Mouse (Mus musculus): ENCODE data around the gene Chn2. TPM values are rescaled to one million over a fixed set of nuclear protein-coding genes. Genes with fewer than 3 reads are reported as not detected.

Chn2 gene
- total and polyA plus RNA-seq, 2 experiments from 2014 or later, result 33.3 to 49.4 TPM

- 82% methylated on average over 2 of the region's 2 CpGs for WGBS
- no peaks in the 10 kb centered on the region; the same call in 1 of the 2 replicates for H3K4me1 ChIP-seq (ENCODE audit: insufficient read depth)
- DNase-seq (no peak), ATAC-seq (no peak)
- H3K27ac ChIP-seq (ENCODE audit: low read depth, low read length), result no peak overlapping the region
- TF ChIP-seq CTCF (IDR thresholded peaks at IDR 0.05; ENCODE audit: low read depth), result no peak
- no peaks in the 10 kb centered on the region for H3K27me3 ChIP-seq (ENCODE audit: insufficient read depth, low read length)
- H3K9ac ChIP-seq, result no peak overlapping the region
- no peak overlapping the region for H3K4me3 ChIP-seq (ENCODE audit: low read depth, low read length)
- H3K9me3 ChIP-seq (ENCODE audit: low read length), result no peaks in the 10 kb centered on the region
- H3K4me2 ChIP-seq (ENCODE audit: low read depth), result no peak overlapping the region
- H3K36me3 ChIP-seq (ENCODE audit: insufficient read depth), result no peaks in the 10 kb centered on the region
These were observed 104.3 kb downstream of the Chn2 start for GRCm38 (mm10) chr6:54143652-54143960.

DNA sequence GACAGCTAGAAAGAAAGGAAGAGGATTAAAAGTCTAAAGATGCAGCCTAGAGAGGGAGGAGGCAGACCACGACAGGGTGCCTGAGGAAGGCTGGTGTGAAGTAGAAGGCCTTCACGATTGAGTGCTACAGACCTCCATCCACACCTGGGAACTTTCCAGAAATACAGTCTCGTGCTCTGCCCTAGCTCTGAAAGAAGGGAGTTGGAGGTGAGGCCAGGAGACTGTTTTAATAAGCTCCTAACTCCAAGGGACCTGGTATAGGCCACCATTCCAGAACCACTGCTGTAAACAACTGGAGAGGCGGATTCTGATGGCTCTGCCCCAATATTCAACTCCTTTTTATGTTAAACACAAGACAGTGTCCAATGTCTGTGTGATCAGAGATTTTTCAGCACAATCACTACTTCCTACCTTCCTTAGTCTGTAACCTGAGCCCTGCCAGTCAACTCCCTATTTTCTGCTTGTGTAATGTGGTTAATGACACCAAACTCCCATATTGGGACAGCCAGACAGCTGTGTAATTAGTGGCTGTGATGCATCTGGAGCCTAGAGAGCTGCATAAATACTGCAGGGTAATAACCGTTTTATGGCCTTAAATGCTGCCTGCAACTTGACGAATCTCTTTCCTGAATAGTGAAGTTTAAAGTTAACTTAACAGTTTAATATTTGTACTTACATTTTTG, 109.6 kb downstream of the Chn2 start:
- Histone ChIP-seq H3K27me3 (ENCODE audit: insufficient read depth, low read length) (no peaks in the 10 kb centered on the region), H3K4me3 (ENCODE audit: low read depth, low read length) (no peak overlapping the region), H3K36me3 (ENCODE audit: insufficient read depth) (no peaks in the 10 kb centered on the region), H3K4me2 (ENCODE audit: low read depth) (no peak overlapping the region), H3K4me1 (ENCODE audit: insufficient read depth) (no peaks in the 10 kb centered on the region; the same call in 1 of the 2 replicates), H3K27ac (ENCODE audit: low read depth, low read length) (no peak overlapping the region), H3K9me3 (ENCODE audit: low read length) (no peaks in the 10 kb centered on the region), H3K9ac (no peak overlapping the region)
- ATAC-seq (no peak), DNase-seq (no peak)
- WGBS, result 52% methylated on average over 6 of the region's 6 CpGs
- TF ChIP-seq CTCF (IDR thresholded peaks at IDR 0.05; ENCODE audit: low read depth), result no peak

- no peak for TF ChIP-seq CTCF (IDR thresholded peaks at IDR 0.05; ENCODE audit: low read depth)
- Histone ChIP-seq H3K27ac (ENCODE audit: low read depth, low read length) (no peak overlapping the region), H3K4me2 (ENCODE audit: low read depth) (no peak overlapping the region), H3K27me3 (ENCODE audit: insufficient read depth, low read length) (no peaks in the 10 kb centered on the region), H3K9ac (no peak overlapping the region), H3K36me3 (ENCODE audit: insufficient read depth) (no peaks in the 10 kb centered on the region), H3K9me3 (ENCODE audit: low read length) (no peaks in the 10 kb centered on the region), H3K4me1 (ENCODE audit: insufficient read depth) (no peaks in the 10 kb centered on the region; the same call in 1 of the 2 replicates), H3K4me3 (ENCODE audit: low read depth, low read length) (no peak overlapping the region)
- DNase-seq, result no peak
- 63% methylated on average over 5 of the region's 5 CpGs for WGBS
- no peak for ATAC-seq
These were observed 111.5 kb downstream of the Chn2 start for GRCm38 (mm10) chr6:54150821-54151220.

GRCm38 (mm10) chr6:54151443-54152241, 112.3 kb downstream of the Chn2 start:
- Histone ChIP-seq H3K4me2 (ENCODE audit: low read depth) (no peak overlapping the region), H3K27me3 (ENCODE audit: insufficient read depth, low read length) (no peaks in the 10 kb centered on the region), H3K9me3 (ENCODE audit: low read length) (no peaks in the 10 kb centered on the region), H3K9ac (no peak overlapping the region), H3K4me3 (ENCODE audit: low read depth, low read length) (no peak overlapping the region), H3K4me1 (ENCODE audit: insufficient read depth) (no peaks in the 10 kb centered on the region; the same call in 1 of the 2 replicates), H3K36me3 (ENCODE audit: insufficient read depth) (no peaks in the 10 kb centered on the region), H3K27ac (ENCODE audit: low read depth, low read length) (no peak overlapping the region)
- no peak for ATAC-seq
- WGBS, result 54% methylated on average over 7 of the region's 7 CpGs
- DNase-seq, result no peak
- TF ChIP-seq CTCF (IDR thresholded peaks at IDR 0.05; ENCODE audit: low read depth), result no peak

- H3K27me3 ChIP-seq (ENCODE audit: insufficient read depth, low read length), result no peaks in the 10 kb centered on the region
- no peaks in the 10 kb centered on the region for H3K9me3 ChIP-seq (ENCODE audit: low read length)
- H3K9ac ChIP-seq, result no peak overlapping the region
- H3K27ac ChIP-seq (ENCODE audit: low read depth, low read length), result no peak overlapping the region
- H3K4me2 ChIP-seq (ENCODE audit: low read depth), result no peak overlapping the region
- DNase-seq (no peak), ATAC-seq (no peak)
- no peak overlapping the region for H3K4me3 ChIP-seq (ENCODE audit: low read depth, low read length)
- no peaks in the 10 kb centered on the region for H3K4me1 ChIP-seq (ENCODE audit: insufficient read depth)
- TF ChIP-seq CTCF (IDR thresholded peaks at IDR 0.05; ENCODE audit: low read depth), result no peak
- 88% methylated on average over 2 of the region's 2 CpGs for WGBS
- H3K36me3 ChIP-seq (ENCODE audit: insufficient read depth), result no peaks in the 10 kb centered on the region
These were observed 117.7 kb downstream of the Chn2 start for GRCm38 (mm10) chr6:54157097-54157496.

DNA sequence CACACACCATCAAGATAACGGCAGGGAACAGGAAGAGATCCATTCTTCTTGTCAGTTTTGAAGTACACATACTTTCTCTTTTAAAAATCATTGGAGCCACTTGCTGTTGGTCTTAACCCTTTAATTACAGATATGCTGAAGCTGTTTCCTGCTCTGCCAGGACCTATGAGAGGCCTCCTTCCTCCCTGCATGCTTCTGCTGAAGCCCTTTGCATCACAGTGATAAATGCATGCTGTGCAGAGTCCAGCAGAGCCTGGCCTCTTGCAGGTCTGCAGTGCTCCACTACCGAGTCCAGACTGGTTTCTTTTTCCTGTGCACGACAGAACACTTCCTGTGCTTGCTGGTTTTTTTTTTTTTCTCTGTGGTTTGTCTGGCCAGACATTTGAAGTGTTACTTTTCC, 119.0 kb downstream of the Chn2 start:
- Histone ChIP-seq H3K4me3 (ENCODE audit: low read depth, low read length) (no peak overlapping the region), H3K36me3 (ENCODE audit: insufficient read depth) (no peaks in the 10 kb centered on the region), H3K9ac (no peak overlapping the region), H3K27ac (ENCODE audit: low read depth, low read length) (no peak overlapping the region), H3K4me2 (ENCODE audit: low read depth) (no peak overlapping the region), H3K27me3 (ENCODE audit: insufficient read depth, low read length) (no peaks in the 10 kb centered on the region), H3K9me3 (ENCODE audit: low read length) (no peaks in the 10 kb centered on the region), H3K4me1 (ENCODE audit: insufficient read depth) (no peaks in the 10 kb centered on the region)
- no peak for DNase-seq
- 63% methylated on average over 3 of the region's 3 CpGs for WGBS
- no peak for ATAC-seq
- no peak for TF ChIP-seq CTCF (IDR thresholded peaks at IDR 0.05; ENCODE audit: low read depth)

DNA sequence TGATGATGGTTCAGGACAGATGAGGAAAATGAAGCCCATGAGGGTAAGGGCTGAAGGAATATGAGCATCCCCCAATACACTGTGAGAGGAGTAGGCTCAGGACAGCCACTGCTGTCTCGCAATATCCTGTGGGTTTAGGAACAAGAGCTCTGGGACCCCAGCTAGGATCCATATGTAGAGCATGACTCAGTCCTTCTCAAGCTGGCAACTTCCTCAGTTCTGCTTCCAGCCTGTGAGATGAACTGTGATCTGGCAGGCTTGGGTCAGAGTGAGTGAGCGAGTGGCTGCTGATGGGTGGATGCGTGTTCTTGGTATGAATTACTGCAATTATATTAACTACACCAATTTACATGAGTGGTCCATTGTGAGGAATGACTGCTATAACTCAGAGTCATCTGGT, 121.3 kb downstream of the Chn2 start:
- no peak for TF ChIP-seq CTCF (IDR thresholded peaks at IDR 0.05; ENCODE audit: low read depth)
- H3K27ac ChIP-seq (ENCODE audit: low read depth, low read length), result no peak overlapping the region
- ATAC-seq, result peak; percentile 25; the same call in 1 of the 2 replicates
- no peak overlapping the region for H3K4me3 ChIP-seq (ENCODE audit: low read depth, low read length)
- no peak for DNase-seq
- WGBS, result 77% methylated on average over 3 of the region's 3 CpGs
- H3K9me3 ChIP-seq (ENCODE audit: low read length), result no peaks in the 10 kb centered on the region
- no peak overlapping the region for H3K4me2 ChIP-seq (ENCODE audit: low read depth)
- no peaks in the 10 kb centered on the region for H3K4me1 ChIP-seq (ENCODE audit: insufficient read depth)
- no peaks in the 10 kb centered on the region for H3K27me3 ChIP-seq (ENCODE audit: insufficient read depth, low read length)
- no peak overlapping the region for H3K9ac ChIP-seq
- no peaks in the 10 kb centered on the region for H3K36me3 ChIP-seq (ENCODE audit: insufficient read depth)

Measured in forebrain, postnatal 0 days (tissue).